Mouse (Mus musculus): Measurements from ENCODE around the gene Tmx2. TPM values are rescaled to one million over a fixed set of nuclear protein-coding genes. Genes with fewer than 3 reads are reported as not detected.

Gene Tmx2
- polyA plus RNA-seq, 1 experiment from 2014 or later, result 96.0 TPM

DNA sequence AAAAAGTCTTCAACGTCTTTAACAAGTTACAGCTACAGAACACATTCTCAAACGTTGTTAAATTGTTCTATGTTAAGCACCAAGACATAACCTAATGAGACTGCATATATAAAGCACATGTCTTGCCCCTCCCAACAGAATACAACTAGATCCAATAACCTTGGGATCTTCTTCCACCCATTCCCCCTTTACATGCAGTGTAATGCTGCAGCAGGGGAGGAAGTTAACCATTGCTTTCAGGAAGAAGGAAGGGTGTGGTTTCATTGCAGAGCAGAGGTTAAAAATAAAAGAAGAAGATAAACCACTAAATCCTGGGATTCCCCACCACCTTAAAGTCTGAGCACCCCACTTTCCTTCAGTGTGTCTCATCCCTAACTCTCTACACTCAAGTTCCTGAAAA, 56.3 kb downstream of the Tmx2 start:
- H3K27me3 ChIP-seq, result no peaks in the 10 kb centered on the region
- no peaks in the 10 kb centered on the region for H3K9me3 ChIP-seq (replicated peaks)
- 63% methylated on average over 2 of the region's 2 CpGs for WGBS
- H3K4me2 ChIP-seq (replicated peaks), result no peak overlapping the region
- H3K27ac ChIP-seq (replicated peaks), result no peak overlapping the region; the same call in 1 of the 2 replicates
- no peak for ATAC-seq (ENCODE audit: insufficient number of reproducible peaks, low FRiP score, low TSS enrichment, low read depth)
- H3K36me3 ChIP-seq, result peaks cover 25% of the 10 kb centered on the region
- no peak overlapping the region for H3K9ac ChIP-seq
- no peak overlapping the region for H3K4me3 ChIP-seq (replicated peaks)
- peaks cover 11% of the 10 kb centered on the region for H3K4me1 ChIP-seq

Other genes with a start within 250 kb of the Tmx2 start
- 24.6 and 27.0 TPM in 2 replicates for gene Tfpi, start 202.4 kb downstream of the Tmx2 start, polyA plus RNA-seq (2015; fragmentation: Nextera tagmentation; extraction: Ambion mirVana)
- 49.9 and 52.7 TPM in 2 replicates for gene Ctnnd1, start 28.4 kb downstream of the Tmx2 start, polyA plus RNA-seq (2015; fragmentation: Nextera tagmentation; extraction: Ambion mirVana)
- 0.16 and 0.27 TPM in 2 replicates for gene Btbd18, start 20.1 kb downstream of the Tmx2 start, polyA plus RNA-seq (2015; fragmentation: Nextera tagmentation; extraction: Ambion mirVana)
- 230 and 231 TPM in 2 replicates for gene Selenoh, start 8.4 kb downstream of the Tmx2 start, polyA plus RNA-seq (2015; fragmentation: Nextera tagmentation; extraction: Ambion mirVana)
- not detected in 2 replicates for gene Gm28635, start 1.1 kb downstream of the Tmx2 start, polyA plus RNA-seq (2015; fragmentation: Nextera tagmentation; extraction: Ambion mirVana)
- gene Med19, start 738 bp downstream of the Tmx2 start, polyA plus RNA-seq (2015; fragmentation: Nextera tagmentation; extraction: Ambion mirVana), result 31.3 and 34.0 TPM in 2 replicates
- gene Zdhhc5, start 36.0 kb upstream of the Tmx2 start, polyA plus RNA-seq (2015; fragmentation: Nextera tagmentation; extraction: Ambion mirVana), result 28.1 and 28.9 TPM in 2 replicates
- 27.9 and 29.1 TPM in 2 replicates for gene Clp1, start 48.2 kb upstream of the Tmx2 start, polyA plus RNA-seq (2015; fragmentation: Nextera tagmentation; extraction: Ambion mirVana)
- 6.6 and 7.9 TPM in 2 replicates for gene Ypel4, start 54.9 kb upstream of the Tmx2 start, polyA plus RNA-seq (2015; fragmentation: Nextera tagmentation; extraction: Ambion mirVana)
- 7.0 and 9.0 TPM in 2 replicates for gene Gm19426, start 64.5 kb upstream of the Tmx2 start, polyA plus RNA-seq (2015; fragmentation: Nextera tagmentation; extraction: Ambion mirVana)
- gene Serping1, start 96.3 kb upstream of the Tmx2 start, polyA plus RNA-seq (2015; fragmentation: Nextera tagmentation; extraction: Ambion mirVana), result 40.0 and 48.0 TPM in 2 replicates
- gene Ube2l6, start 119.7 kb upstream of the Tmx2 start, polyA plus RNA-seq (2015; fragmentation: Nextera tagmentation; extraction: Ambion mirVana), result 35.3 and 36.7 TPM in 2 replicates
- 0.33 and 0.53 TPM in 2 replicates for gene Smtnl1, start 143.5 kb upstream of the Tmx2 start, polyA plus RNA-seq (2015; fragmentation: Nextera tagmentation; extraction: Ambion mirVana)
- 45.7 and 49.7 TPM in 2 replicates for gene Timm10, start 147.9 kb upstream of the Tmx2 start, polyA plus RNA-seq (2015; fragmentation: Nextera tagmentation; extraction: Ambion mirVana)
- gene Slc43a1, start 159.7 kb upstream of the Tmx2 start, polyA plus RNA-seq (2015; fragmentation: Nextera tagmentation; extraction: Ambion mirVana), result 13.7 and 15.8 TPM in 2 replicates
- 1.1 and 2.0 TPM in 2 replicates for gene Rtn4rl2, start 207.6 kb upstream of the Tmx2 start, polyA plus RNA-seq (2015; fragmentation: Nextera tagmentation; extraction: Ambion mirVana)

All from embryonic facial prominence, embryonic 15.5 days (tissue).